Mouse (Mus musculus): ENCODE data around the gene Uroc1.

The Uroc1 gene

DNA sequence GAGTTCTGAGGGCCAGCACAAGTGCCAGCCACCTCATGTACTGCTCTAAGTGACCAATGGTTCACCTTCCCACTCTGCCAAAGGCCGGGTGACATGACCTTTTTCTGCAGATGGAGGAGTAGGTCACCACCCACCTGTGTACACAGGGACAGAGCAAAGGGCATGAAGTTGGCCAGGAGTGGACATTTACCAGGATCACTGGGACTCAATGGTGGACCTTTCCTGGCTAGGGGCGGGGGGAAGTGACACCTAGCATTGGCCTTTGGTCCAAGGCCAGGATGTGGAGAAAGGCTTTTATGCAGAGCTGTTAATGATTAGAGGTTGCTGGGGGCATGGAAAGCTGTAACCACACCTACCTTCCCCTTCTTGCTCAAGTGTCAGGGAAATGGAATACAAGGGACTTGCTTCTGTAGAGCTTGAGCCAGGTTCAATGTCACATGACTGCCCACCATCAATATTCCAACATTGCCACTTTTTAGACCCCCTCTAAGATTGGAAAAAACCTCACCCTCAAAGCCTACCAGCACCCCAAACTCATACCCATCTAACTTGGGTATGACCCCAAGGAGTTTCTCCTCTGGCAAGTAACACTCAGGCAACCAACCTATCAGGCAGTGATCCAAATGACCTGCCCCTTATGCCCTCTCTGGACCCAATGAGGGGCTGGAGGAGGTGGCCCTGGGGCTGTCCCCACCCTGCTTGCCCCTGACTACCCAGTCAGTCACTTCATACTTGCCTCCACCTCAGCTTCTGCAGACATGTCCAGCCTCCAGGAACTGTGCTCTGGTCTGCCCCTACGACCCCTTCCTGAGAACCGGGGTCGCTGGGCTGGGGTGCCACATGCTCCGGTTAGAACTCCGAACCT, at the start of gene Uroc1:
Gene Uroc1 (plus strand): TSS at position 724 of the 865 bp plus-strand sequence.
- no peak for DNase-seq

DNA sequence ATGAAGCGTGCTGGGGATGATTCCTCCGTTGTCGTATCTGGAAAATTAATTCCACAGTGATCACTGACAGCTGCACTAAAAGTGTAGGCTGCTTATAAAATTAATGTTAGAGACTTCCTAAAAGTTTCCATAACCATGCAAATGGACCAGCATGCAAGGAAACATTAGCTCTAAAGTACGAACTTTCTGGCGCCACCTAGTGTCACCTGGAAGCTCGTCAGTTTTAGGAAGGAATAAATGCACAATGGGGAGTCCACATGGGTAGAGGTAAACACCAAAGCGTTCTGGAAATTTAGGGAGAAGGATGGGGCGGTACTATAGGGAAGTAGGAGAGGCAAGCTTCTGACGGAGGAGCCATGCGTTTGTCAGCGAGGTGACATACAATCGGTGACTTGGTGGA, 44.8 kb upstream of the Uroc1 start:
- no peak for DNase-seq

DNA sequence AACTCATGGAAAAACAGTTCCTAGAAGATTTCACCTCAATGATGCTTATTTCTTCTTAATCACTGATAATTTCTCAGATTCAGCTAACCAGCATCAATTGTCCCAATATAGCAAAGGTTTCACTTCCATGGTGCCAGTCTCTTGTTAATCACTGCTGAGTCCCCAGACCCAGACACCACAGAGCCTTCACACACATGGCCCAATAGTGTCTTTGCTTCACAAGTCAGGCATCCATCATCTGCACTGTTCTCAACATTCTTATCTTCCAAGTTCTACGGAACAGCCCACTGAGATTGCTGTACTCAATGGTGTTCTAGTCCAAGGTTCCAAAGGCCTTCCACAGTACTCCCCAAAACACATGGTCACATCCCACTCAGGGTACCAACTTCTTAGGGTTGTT, 32.2 kb upstream of the Uroc1 start, which contains the start of gene BC048671:
Gene BC048671 (plus strand): TSS at position 301 of the 400 bp plus-strand sequence.
- no peak for DNase-seq

DNA sequence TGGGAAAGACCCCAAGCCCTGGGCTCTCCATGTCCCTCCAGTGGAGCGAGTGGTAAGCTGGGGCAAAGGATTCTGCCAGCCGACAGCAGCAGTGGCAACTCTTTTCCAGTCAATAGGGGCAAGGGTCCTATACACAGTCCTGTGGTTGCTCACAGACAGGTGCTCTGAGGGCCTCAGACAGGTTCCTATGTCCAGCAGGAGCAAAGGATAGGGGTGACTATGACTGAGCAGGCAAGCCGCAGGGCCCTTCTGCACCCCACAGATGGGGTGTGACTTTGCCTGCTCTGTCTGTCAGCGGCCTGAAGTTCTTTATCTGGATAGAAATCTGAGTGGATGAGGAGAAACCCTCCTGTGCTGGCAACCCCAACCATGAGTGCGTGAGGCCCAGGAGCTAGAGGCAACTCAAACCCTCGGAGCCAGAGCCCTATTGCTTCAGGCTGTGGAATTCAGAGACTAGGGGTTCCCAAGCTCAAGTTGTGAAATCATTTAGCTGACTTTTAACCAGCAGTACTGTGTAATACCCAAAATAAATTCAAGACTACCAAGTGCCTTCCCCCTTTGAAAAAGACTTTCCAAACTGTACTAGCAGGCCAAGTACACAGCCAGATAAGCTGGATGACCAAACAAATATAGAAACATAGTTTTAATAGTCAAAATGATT, 26.6 kb upstream of the Uroc1 start:
- no peak for DNase-seq

DNA sequence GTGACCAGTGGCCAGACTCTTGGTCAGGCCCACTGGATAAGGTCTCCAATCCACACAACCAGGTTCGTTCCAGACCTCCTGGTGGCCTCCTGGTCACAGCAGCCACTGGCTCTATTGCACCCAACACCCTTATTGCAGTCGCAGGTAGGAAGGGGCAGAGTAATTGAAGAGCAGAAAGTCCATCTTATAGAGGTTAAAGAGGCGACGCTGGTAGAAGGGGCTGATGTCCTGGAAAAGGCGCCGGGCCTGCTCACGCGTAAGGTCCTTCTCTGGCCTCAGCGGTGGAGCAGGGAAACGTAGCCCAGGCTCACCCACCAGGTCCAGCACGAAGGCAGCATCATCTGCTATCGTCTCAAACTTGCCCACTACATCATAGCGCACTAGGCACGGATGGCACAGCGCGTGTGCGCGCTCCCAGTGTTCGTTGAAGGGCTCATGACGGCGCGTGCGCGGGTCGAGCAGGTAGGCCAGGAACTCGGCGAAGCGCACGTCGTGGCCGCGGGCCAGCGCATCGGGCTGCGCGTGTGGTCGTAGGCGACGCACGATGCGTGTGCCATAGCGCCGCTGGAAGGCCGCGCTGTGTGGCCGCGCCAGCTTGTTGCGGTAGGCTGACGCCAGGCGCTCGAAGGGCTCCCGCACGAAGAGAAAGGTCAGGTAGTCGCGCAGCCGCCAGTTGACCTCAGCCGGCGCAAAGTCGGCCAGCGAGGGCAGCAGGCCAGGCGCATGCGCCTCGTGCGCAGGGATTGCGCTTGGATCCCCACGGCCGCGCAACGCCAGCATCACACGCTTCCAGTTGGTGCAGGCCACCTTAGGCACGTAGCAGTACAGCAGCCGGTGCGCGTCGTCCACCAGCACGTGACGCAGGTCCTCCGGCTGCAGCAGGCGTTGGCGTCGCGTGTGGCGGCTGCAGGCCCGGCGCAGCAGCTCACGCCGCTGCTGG, 24.0 kb upstream of the Uroc1 start:
- DNase-seq: no peak

DNA sequence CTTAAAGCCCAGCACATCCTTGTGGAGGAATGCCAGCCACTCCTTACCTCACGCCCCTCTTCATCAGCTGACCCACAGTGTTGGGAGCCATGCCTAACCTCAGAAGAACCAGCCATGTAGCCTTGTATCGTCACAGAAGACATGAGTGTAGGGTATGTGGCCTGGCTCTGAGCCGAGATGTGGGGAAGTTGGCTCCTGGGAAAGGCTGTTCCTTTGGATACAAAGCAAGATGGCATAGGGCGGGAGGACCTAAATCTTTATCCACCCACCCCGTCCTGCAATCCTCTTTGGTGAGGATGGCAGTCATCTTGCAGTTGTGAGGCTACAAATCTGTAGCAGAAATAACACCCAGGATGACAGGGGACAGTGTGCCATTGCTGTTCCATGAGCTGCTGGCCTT, 17.1 kb upstream of the Uroc1 start:
- DNase-seq: no peak

DNA sequence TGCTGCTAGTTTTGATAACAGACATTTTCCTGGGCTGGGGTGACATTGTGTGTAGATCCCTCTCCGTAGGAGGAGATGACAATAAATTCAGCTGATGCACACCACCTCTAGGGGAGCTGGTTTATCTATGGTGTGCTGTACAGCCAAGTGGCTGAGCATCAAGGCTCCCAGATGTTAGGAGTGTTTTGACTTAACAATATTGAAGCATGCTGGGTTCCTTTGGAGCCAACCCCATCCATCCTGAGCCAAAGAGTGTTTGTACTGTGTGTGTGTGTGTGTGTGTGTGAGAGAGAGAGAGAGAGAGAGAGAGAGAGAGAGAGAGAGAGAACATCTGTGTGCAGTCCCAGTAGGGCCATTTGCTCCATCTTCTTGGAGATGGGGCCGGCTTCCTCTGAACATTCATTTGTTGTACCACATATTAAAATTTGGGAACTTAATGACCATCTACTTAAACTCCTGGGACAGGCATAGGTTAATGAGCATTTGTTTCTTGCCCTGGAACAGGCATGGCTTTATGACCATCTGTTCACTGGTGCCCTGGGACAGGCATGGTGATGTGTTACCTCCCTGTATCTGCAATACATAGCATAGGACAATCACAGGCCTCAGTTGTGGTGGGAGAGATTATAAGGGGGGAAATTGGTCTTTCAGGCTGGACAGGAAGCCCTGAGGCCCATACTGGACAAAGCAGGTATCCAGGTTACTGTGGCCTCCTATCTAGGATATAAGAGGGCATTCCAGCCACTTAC, 15.4 kb upstream of the Uroc1 start:
- no peak for DNase-seq

DNA sequence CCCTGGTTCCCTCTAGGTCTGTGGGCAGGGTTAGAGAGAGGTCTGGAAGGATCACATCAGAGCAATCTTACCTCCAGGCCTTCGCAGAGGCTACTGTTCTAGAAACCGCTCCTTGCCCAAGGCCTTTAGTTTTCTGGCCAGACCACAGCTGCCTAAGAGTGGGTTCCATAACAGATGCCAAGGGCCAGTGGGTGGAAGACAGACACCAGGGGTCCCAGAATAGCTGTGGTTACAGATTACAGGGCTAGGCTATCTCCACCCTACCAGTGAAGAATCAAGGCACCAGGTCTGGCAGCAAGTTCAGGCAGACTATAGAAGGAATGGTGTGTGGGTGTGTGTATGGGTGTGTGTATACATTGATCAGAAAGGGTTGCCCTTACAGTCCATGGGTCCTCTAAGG, 14.1 kb upstream of the Uroc1 start:
- no peak for DNase-seq

DNA sequence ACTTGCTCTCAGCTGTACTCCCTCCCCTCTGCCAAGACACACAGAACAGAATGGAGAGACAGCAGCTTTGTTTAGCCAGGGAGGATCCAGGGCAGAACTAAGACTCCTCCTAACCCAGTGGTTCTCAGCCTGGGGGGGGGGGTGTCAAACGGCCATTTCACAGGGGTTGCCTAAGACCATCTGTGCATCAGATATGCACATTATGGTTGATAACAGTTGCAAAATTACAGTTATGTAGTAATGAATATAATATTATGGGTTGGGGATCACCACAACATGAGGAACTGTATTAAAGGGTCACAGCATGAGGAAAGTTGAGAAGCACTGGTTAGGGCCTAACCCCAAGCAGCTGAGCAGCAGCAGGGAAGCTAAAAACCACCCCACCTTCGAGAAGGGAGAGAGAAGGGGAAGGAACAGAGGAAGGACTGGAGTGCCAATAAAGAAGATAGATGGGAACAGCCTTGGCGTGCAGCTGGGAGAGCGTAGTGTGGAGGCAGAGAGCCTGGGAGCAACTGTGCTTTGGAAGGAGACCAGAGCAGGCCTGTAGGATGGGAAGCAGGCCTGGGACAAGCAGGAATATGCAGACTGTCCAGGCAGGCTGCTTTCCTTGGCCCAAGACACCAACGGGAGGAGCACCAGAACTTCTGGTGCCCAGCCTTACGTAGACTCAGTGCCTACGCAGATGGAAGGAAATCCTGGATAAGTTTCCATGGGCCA, 13.5 kb upstream of the Uroc1 start:
- DNase-seq: no peak

DNA sequence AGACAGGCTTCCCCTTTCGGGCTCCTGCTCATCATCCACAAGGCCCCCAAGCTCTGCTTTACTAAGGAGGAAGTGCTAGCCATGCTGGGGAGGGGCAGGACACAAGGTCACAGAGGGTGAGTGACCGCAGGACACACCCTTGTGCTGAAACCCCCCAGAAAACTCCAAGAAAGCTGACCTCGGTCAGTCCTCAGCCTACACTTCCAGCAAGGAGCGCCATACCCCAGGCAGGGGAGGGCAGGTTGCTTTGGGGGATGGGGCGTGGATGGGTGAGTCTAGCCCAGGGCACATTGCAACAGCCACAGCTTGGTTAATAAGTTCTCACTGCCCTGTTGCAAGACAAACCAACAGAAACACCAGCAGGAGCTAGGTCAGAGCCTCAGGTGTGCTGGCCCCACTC, 12.7 kb upstream of the Uroc1 start:
- no peak for DNase-seq

DNA sequence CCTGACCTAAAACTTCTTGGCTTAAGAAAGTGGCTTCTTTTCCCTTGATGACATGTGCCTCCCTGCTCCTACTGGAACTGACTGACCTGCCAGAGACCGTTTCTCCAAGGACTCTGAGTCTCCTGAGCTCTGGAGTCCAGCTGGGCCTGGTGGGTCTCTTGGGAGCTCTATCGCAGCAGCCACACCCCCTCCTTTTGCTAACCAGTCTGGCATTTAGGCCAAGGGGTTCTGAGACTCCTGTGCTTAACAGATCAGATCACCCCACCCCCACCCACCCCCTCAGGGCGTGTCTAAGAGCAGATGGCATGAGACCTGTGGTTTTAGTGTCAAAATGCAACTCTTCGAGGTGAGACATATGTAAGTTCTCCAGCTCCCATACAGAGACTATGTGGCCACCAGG, 11.3 kb upstream of the Uroc1 start:
- DNase-seq: no peak

DNA sequence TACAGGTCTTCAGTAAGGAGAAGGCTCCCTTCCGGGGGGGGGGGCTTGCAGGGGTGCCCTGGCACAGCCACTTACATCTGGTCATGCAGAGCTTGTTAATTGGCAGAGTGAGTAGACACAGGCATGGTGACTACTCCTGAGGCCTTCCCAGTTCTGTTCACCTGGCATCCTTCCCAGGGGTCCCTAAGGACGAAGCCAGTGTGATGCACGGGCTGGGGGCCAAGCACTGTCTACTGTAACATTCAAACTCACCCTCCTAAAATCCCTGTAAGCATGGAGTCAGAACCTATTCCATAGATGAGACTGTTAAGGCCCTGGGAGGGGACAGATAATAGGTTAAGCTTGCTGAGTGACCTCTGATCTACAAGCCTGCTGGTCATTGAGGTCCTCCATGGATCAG, 9.1 kb upstream of the Uroc1 start:
- no peak for DNase-seq

DNA sequence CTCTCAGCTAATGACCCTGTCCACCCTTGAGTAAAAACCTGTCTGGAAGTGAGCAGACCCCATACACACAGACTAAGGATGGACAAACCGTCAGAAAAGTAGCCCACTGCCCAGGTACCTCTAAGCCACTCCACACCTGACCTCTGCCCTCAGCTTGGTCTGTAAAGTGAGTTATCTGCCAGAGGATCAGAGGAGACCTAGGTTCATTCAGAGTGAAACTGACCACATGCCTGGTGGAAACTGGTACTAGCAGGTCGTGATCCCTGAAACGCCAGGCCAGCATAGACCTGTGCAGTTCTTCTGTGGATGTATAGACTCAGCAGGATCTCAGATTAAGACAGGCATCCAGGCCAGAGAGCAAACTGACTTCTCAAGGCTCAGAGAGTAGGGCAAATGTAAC, 8.6 kb upstream of the Uroc1 start:
- DNase-seq: no peak

DNA sequence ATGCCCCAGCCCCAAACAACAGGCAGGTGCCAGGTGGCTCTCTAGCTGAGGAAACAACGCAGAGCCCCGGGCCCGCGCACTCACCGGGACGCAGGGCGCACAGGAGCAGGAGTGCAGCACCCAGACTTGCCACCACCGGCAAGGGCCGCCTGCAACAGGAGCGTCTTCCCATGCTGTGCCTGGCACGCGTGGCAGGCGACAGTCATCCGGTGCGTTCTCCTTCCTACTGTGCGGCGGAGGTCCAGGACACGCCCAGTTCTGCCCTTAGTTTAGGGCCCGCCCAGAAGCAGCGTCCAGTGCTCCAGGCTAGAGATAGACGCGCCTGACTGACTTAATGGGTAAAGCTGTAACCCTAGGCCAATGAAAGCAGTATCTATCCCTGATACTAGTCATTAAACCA, 8.1 kb upstream of the Uroc1 start, which contains the start of gene Chst13:
Gene Chst13 (minus strand): TSS at position 195 of the 400 bp plus-strand sequence.
- no peak for DNase-seq

DNA sequence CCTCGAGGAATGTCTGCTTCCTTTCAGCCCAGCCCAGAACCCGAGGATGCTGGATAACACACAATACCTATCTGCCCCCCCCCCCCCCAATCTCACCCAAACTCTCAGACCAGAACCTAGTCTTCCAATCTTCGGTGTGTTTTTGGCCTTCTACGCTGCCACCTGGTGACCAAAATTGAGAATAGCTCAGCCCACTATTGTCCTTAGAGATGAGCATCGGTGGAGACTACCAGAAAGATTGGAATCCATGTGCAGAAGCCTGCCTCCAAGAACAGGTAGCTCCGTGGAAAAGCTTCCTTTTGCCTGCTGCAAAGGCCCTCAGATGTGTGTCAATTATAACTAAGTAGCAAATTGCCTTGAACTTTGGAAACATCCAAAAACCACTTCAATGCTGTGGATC, 5.4 kb upstream of the Uroc1 start:
- DNase-seq: no peak

DNA sequence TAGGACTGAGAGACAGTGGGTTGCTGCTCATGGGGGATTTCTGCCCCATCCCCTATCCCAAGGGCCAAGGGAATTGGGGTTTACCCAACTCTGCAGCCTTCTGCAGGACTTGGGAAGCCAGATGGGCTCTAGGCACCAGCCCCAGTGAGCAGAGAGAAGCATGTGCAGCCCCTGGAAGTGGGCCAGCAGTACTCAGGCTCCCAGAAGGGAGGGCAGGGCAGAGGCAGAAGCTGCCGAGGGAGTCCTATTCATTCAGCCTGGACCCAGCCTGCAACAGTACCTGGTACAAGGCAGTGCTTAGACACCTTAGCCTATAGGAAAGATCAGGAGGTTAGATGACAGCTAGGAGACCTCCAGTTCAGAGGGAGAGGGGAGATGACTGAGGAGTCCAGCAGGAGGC, 3.1 kb upstream of the Uroc1 start:
- no peak for DNase-seq

DNA sequence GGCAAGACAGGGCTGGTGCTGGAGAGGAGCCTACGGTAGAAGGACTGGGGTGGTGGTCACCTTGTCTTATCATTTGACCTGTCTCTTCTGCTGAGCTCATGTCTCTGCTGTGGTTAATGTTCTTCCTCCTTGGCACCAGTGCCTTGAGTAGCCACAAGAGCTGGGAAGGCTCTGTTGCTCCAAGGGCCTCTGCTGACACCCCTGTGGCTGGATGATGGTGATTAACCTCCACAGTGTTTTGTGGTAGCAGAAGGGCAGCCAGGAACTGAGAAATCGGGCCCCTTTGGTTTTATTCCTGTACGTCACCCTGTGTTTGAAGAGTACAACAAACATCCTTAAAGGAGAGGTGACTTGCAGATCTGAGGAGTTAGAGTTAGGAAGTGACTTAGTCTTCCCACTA, 1.2 kb downstream of the Uroc1 start:
- no peak for DNase-seq

DNA sequence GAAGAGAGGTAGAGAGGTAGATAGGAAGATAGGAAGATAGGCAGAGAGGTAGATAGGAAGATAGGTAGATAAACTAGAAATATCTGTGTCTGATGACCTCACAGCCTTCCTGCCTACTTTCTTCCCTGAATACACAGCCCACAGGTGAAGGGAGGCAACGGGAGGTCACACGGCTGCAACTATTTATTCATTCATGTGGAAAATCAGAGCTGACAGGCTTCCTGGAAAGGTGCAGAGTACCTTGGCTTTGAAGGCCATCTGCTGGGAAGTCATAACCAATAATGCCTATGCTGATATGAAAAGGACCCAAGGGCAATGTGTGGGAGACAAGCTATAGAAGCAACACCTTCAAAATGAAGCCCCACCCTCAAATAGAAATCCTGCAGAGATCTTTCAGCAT, 9.3 kb downstream of the Uroc1 start:
- no peak for DNase-seq

DNA sequence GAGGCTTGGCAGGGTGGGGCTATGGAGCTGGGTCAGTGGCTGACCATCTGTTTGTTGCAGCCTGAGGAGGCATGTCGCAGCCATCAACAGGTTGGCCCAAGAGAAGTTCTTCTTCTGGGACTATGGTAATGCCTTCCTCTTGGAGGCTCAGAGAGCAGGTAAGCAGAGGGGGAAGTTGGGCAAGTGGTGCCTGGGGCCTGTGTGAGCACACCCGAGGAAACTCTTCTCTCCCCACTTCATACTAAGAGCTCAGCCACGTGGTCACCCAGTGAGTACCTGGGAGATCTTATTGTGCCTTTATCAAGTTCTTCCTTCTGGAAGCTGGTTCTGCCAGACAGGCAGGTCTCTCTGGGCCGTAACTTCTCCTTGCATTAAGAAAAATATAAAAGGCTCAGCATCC, 14.1 kb downstream of the Uroc1 start:
- DNase-seq: no peak

DNA sequence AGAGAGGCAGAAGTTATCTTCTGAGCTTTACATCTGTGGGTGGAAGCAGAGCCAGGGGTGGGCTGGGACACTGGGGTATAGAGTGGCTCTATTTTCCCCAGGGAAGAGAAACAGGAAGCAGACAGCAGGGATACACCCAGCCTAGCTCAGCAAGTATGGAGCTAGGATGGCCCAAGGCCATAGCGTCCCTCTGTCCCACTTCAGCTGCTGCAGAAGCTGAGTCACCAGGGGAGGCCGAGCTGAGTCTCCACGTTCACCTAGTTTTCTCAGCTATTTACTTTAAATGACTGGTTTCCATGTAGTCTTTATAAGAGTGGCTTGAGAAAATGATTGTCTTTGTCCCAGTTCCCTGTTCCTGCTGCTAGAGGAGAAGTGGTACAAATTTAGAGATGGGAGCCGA, 15.4 kb downstream of the Uroc1 start:
- no peak for DNase-seq

DNA sequence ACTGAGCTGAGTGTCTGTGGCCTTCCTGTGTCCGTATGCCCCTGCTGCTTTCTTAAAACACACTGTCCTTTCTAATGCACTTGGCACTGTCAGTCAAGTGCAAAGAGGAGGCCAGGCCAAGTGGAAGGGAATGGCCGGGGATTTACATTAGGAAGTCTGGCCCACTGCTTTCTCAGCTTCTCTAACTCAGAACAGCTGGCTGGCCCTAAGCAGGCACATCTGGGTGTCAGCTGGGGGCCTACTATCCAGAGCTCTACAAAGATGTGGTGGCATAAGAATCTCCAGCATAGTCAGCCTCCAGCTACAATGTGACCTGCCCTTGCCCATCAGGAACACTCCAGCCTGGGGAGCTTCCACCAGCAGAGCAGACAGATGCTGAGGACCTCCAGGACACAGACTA, 16.9 kb downstream of the Uroc1 start:
- no peak for DNase-seq

DNA sequence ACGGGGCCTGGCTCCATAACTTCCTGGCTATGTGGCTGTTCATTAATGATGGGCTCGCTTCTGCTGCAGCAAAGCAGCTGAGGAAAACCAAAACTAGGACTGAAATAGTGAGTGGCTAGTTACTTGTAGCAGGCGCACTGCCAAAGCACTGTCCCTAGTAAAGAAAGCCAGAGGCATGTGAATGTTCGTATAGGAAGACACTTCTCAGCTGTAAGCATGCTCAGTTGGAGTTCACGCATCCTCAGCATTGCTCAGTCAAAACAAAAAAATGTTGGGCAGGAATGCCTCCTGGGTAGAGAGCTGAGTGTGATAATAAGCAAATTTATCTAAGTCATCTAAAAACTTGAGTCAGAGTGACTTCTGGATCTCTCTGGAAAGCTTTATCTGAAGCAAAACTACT, 25.1 kb downstream of the Uroc1 start:
- no peak for DNase-seq
